Mouse (Mus musculus): ENCODE measurements around the gene Tssk3. TPM values are rescaled to one million over a fixed set of nuclear protein-coding genes. Genes with fewer than 3 reads are reported as not detected.
A peak's percentile ranks its signal among the peaks of the same experiment; 100 is the strongest.

The Tssk3 gene
- polyA plus RNA-seq, 1 experiment: not detected

DNA sequence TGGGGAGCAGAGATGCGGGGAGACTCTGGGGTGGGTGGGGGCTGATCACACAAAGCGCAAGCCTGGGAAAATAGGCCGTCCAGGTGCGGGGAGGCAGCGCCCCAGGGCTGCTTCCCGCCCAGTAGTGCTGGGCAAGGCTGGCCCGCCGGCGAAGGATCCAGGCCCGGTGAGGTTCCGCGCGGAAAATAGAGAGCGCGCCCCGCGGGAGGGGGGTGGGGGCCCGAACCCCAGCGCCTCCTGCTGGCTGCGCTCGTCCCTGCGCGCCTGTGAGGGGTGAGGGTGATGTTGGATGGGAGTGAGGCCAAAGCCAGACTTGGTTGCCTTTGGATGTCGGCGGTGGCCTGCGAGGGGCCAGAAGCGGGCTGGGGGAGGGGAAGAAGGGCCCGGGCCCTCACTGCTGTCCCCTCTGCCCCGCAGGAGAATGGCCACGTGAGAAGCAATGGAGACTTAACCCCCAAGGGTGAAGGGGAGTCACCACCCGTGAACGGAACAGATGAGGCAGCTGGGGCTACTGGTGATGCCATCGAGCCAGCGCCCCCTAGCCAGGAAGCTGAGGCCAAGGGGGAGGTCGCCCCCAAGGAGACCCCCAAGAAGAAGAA, 23.6 kb upstream of the Tssk3 start:
- DNase-seq: peak; percentile 40
- 4% methylated on average over 34 of the region's 35 CpGs for WGBS
- H3K4me3 ChIP-seq (ENCODE audit: insufficient read depth, low read depth, low read length): peak overlapping the region; percentile 67
- TF ChIP-seq POLR2A (IDR thresholded peaks at IDR 0.05; ENCODE audit: low read depth, low read length) (no peak), CTCF (conservative IDR thresholded peaks at IDR 0.05; ENCODE audit: insufficient read depth, insufficient read length, low read depth, low read length) (peak; percentile 49)
- 0 out of 2 replicates have a peak, but pooled peaks cover 2% of the 10 kb centered on the region for H3K27me3 ChIP-seq (replicated peaks; ENCODE audit: control insufficient read depth, insufficient read depth, low read length)
- H3K4me1 ChIP-seq (ENCODE audit: control insufficient read depth, insufficient read depth, low read length): no peaks in the 10 kb centered on the region
- H3K27ac ChIP-seq (ENCODE audit: insufficient read depth, low read depth, low read length): no peak overlapping the region
- no peaks in the 10 kb centered on the region for H3K36me3 ChIP-seq (ENCODE audit: control insufficient read depth, insufficient read depth, low read length)

DNA sequence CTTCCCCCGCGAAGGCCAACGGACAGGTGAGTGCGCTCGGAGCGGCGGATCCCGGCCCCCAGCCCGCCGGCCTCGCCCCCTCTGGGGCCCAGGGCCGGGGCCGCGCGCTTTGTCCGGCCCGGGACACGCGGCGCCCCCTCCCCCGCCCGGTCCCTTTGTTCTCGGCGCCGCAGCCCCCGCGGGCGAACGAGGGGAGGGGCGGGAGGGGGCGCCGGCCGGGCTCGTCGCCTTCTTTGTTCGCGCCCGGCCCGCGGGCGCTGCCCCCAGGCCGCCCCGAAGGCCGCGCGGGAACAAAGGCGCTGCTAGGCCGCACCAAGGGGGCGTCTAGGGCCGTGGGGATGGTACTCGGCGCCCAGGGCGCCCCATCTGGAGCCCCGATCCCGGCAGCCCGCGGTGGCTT, 23.1 kb upstream of the Tssk3 start:
- DNase-seq: no peak
- Histone ChIP-seq H3K27me3 (replicated peaks; ENCODE audit: control insufficient read depth, insufficient read depth, low read length) (0 out of 2 replicates have a peak, but pooled peaks cover 2% of the 10 kb centered on the region), H3K27ac (ENCODE audit: insufficient read depth, low read depth, low read length) (no peak overlapping the region), H3K4me3 (ENCODE audit: insufficient read depth, low read depth, low read length) (peak overlapping the region; percentile 67), H3K36me3 (ENCODE audit: control insufficient read depth, insufficient read depth, low read length) (no peaks in the 10 kb centered on the region), H3K4me1 (ENCODE audit: control insufficient read depth, insufficient read depth, low read length) (no peaks in the 10 kb centered on the region)
- TF ChIP-seq POLR2A (IDR thresholded peaks at IDR 0.05; ENCODE audit: low read depth, low read length) (no peak), CTCF (conservative IDR thresholded peaks at IDR 0.05; ENCODE audit: insufficient read depth, insufficient read length, low read depth, low read length) (no peak)
- 1% methylated on average over 49 of the region's 57 CpGs for WGBS

DNA sequence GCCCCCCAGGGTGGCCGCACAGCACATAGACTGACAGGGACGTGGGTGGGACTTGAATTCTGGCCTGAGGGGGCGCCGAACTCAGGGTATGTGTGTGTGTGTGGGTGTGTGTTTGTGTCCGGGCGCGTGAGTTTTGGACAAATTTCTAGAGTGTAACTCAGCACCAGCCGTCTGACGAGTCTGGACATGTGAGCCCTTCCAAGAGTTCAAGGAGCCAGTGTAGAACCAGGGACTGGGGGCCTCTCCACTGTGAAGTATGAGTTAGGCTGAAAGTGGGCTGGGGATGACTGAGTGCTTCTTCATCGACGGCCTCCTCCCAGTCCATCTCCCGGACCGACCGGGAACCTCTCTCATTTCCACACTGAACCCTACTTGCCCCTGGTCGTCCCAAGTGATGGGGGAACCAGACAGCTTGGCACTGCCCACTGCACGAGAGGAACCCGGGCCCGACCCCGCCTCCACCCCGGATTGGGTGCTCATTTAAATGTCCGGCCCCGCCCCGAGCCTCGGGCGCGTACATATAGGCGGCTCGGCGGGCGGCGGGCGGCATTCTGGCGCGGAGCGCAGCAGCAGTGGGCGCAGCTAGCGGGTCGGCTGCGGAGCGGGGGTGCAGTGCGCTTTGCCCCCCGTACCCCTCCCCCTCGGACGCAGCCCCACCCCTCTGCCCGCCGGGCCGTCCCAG, 22.4 kb upstream of the Tssk3 start, which contains the start of gene Marcksl1:
Gene Marcksl1 (plus strand): TSS at position 496 of the 682 bp plus-strand sequence.
- no peaks in the 10 kb centered on the region for H3K36me3 ChIP-seq (ENCODE audit: control insufficient read depth, insufficient read depth, low read length)
- WGBS: 14% methylated on average over 47 of the region's 47 CpGs
- peak; percentile 88 for DNase-seq
- H3K4me1 ChIP-seq (ENCODE audit: control insufficient read depth, insufficient read depth, low read length): no peaks in the 10 kb centered on the region
- peak within 1 kb of the TSS; percentile 67 for H3K4me3 ChIP-seq (ENCODE audit: insufficient read depth, low read depth, low read length)
- 0 out of 2 replicates have a peak, but pooled peaks cover 2% of the 10 kb centered on the region for H3K27me3 ChIP-seq (replicated peaks; ENCODE audit: control insufficient read depth, insufficient read depth, low read length)
- H3K27ac ChIP-seq (ENCODE audit: insufficient read depth, low read depth, low read length): no peak within 1 kb of the TSS
- TF ChIP-seq CTCF (conservative IDR thresholded peaks at IDR 0.05; ENCODE audit: insufficient read depth, insufficient read length, low read depth, low read length) (no peak), POLR2A (IDR thresholded peaks at IDR 0.05; ENCODE audit: low read depth, low read length) (peak; percentile 64)

DNA sequence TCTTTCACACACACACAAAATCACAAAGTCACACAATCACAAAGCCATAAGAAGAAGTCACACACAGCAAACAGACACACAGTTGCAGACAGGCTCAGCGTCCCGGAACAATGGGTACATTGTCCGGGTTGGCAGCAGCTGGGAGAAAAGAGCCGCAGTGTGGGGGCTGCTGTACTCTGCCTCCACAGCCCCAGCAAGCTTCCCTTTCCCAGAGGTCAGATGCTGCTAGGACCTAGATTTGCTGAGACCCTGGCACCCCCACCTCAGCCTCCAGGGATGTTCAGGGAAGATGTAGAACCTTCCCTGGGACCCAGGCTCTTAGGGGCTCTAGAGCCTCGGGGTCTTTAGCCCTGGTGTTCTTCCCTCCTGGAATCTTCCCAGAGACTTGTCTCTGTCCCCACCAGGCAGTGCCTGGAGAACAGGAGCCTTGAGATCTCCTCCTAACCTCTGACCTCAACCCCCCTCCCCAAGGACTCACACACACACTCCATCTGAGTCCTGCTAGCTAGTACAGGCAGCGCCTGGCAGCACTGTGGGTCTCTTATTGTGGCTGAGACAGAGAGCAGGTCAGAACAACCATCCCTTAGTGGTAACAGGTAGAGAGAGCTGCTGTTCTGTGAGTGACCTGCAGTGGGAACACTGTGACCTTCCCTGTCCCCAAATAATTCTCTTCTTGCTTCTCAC, 20.7 kb upstream of the Tssk3 start:
- DNase-seq: no peak
- Histone ChIP-seq H3K4me1 (ENCODE audit: control insufficient read depth, insufficient read depth, low read length) (no peaks in the 10 kb centered on the region), H3K27me3 (replicated peaks; ENCODE audit: control insufficient read depth, insufficient read depth, low read length) (0 out of 2 replicates have a peak, but pooled peaks cover 2% of the 10 kb centered on the region), H3K27ac (ENCODE audit: insufficient read depth, low read depth, low read length) (no peak overlapping the region), H3K4me3 (ENCODE audit: insufficient read depth, low read depth, low read length) (no peak overlapping the region), H3K36me3 (ENCODE audit: control insufficient read depth, insufficient read depth, low read length) (no peaks in the 10 kb centered on the region)
- TF ChIP-seq POLR2A (IDR thresholded peaks at IDR 0.05; ENCODE audit: low read depth, low read length) (no peak), CTCF (conservative IDR thresholded peaks at IDR 0.05; ENCODE audit: insufficient read depth, insufficient read length, low read depth, low read length) (no peak)
- 70% methylated on average over 6 of the region's 6 CpGs for WGBS

DNA sequence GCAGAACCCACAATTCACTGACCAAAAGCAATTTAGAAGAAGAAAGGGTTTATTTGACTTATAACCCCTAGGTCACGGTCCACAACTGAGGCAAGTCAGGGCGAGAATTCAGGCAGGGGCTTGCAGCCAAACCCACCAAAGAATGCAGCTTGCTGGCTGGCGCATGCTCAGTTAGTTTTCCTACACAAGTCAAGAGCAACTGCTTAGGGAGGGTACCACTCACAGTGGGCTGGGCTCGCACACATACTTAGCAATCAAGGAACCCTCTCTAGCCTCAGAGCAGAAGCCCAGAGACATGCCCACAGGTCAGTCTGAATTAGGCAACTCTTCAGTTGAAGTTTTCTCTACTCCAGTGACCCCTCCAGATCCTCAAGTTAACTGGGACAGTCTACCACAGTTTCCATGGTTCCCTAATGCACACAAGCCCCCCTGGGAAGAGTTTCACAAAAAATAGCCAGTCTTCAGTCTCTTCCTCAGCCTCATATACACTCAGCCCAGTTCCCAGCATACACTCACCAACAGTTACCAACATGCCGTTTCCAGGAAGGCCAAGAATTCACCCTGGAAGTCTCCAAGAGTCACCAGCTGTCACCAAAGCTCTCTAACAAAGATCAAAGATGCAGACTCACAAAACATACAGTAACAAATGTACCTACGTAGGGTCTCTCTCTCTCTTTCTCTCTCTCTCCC, 20.0 kb upstream of the Tssk3 start:
- no peaks in the 10 kb centered on the region for H3K4me1 ChIP-seq (ENCODE audit: control insufficient read depth, insufficient read depth, low read length)
- no peak for TF ChIP-seq POLR2A (IDR thresholded peaks at IDR 0.05; ENCODE audit: low read depth, low read length)
- TF ChIP-seq CTCF (conservative IDR thresholded peaks at IDR 0.05; ENCODE audit: insufficient read depth, insufficient read length, low read depth, low read length): no peak
- no peak overlapping the region for H3K27ac ChIP-seq (ENCODE audit: insufficient read depth, low read depth, low read length)
- H3K27me3 ChIP-seq (replicated peaks; ENCODE audit: control insufficient read depth, insufficient read depth, low read length): 0 out of 2 replicates have a peak, but pooled peaks cover 2% of the 10 kb centered on the region
- H3K36me3 ChIP-seq (ENCODE audit: control insufficient read depth, insufficient read depth, low read length): no peaks in the 10 kb centered on the region
- no peak for DNase-seq
- H3K4me3 ChIP-seq (ENCODE audit: insufficient read depth, low read depth, low read length): no peak overlapping the region
- 79% methylated on average over 6 of the region's 6 CpGs for WGBS

DNA sequence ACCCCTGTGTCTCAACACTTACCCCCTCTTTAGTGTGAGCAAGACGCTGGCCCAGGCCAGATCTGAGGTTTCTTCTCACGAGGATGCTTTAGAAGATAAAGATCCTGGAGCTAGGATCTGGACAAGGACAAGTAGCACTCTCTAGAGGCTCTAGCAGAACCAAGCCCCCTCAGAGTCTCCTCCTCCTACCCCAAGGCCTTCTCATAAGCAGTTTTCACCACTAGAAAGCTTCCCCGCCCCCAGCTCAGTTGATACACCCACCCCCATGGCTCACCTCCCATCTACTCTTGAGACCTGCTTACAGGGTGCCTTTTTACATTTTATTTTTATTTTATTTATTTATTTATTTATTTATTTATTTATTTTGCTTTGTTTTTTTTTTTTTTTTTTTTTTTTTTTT, 18.8 kb upstream of the Tssk3 start:
- DNase-seq: no peak
- 95% methylated on average over 3 of the region's 3 CpGs for WGBS
- TF ChIP-seq POLR2A (IDR thresholded peaks at IDR 0.05; ENCODE audit: low read depth, low read length) (no peak), CTCF (conservative IDR thresholded peaks at IDR 0.05; ENCODE audit: insufficient read depth, insufficient read length, low read depth, low read length) (no peak)
- Histone ChIP-seq H3K27me3 (replicated peaks; ENCODE audit: control insufficient read depth, insufficient read depth, low read length) (0 out of 2 replicates have a peak, but pooled peaks cover 2% of the 10 kb centered on the region), H3K4me1 (ENCODE audit: control insufficient read depth, insufficient read depth, low read length) (no peaks in the 10 kb centered on the region), H3K4me3 (ENCODE audit: insufficient read depth, low read depth, low read length) (no peak overlapping the region), H3K27ac (ENCODE audit: insufficient read depth, low read depth, low read length) (no peak overlapping the region), H3K36me3 (ENCODE audit: control insufficient read depth, insufficient read depth, low read length) (no peaks in the 10 kb centered on the region)
